Mouse (Mus musculus): ENCODE data around the gene Tmem168.

DNA sequence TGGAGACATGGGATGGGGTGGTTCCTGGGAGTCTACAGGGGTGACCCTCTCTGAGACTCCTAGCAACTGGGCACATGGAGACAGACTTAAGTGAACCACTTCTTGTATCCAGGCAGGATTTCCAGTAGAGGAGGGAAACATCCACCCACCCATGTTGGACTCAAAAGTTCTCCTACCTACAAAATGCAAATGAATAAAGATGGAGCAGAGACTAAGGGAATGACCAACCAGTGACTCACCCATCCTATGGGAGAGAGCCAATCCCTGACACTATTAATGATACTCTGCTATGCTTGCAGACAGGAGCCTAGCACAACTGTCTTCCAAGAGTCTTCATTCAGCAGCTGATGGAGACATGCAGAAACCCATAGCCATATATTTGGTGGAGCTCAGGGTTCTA lies 40.4 kb upstream of the Tmem168 start:
- no peak for TF ChIP-seq POLR2A (IDR thresholded peaks at IDR 0.05; ENCODE audit: insufficient read depth, low read depth, low read length)
- no peak for TF ChIP-seq EP300 (IDR thresholded peaks at IDR 0.05; ENCODE audit: insufficient read depth, low read depth, low read length)
